Mouse (Mus musculus) monocyte, adult 5-6 weeks (primary cell): Measurements from ENCODE around the gene Apoh. TPM values are rescaled to one million over a fixed set of nuclear protein-coding genes. Genes with fewer than 3 reads are reported as not detected.

ENCODE experiments used
- ATAC-seq: fragments of 153-309, 156-312 bp; replicated peaks from 2 replicates; pipeline ENCODE4 v1.8.0; 2017; ENCODE audit warnings: mild to moderate bottlenecking; ENCODE audit not compliant: low TSS enrichment, insufficient number of reproducible peaks, severe bottlenecking, poor library complexity, low FRiP score
- total RNA-seq: library from RNA; stranded (forward); fragments of 200-1000, 200-491, 200-594 nt; gene quantifications from 3 replicates; pipeline ENCODE4 v1.2.3, GENCODE M21; 2017

Gene Apoh
- not detected in 3 replicates for total RNA-seq

DNA sequence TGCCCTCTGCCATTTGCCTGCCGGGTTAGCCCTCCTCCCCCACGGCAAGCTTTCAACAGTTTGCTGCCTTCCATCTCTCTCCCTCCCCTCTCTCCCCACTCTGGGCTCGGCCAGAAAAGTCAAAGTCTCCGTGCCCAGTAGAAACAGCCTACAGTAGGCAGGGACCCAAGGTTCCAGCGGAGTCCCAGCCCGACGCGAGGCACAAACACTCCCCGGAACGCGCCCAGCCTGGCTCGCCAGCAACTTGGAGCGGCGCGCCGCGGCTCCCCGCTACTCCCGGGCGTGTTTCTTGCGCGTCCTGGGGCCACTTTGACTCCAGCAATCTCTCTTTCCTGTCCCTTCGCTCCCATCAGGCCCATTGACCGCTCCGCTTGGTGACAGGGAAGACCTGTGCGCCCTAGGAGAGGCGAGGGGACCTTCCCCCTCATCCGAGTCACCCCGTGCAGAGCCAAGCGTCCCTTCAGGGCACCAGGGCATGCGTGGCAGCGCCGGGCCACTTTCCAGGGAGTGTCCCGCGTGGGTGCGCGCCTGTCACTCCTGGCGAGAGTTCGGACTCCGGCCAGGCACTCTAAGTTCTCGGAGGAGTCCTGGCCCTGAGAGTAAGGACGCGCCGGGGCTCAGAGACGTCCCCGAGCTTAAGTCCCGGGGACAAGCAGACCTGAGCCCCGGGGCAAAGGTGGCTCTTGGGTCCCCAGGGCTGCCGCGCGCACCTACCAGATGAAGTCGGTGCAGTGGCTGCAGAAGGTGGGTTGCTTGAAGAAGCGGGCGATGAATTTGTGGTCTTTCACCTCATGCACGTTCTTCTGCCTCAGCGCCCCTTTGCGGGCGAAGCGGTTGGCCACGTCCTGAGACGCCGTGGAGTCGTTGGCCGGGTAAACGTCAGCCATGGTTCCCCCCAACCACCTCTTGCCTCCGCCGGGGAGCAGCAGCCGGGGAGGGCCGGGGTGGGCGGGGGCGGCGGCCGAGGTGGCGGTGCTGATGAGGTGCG is at the start of gene Apoh:
Gene Apoh (plus strand): TSS at position 574 of the 988 bp plus-strand sequence.
- no peak for ATAC-seq

DNA sequence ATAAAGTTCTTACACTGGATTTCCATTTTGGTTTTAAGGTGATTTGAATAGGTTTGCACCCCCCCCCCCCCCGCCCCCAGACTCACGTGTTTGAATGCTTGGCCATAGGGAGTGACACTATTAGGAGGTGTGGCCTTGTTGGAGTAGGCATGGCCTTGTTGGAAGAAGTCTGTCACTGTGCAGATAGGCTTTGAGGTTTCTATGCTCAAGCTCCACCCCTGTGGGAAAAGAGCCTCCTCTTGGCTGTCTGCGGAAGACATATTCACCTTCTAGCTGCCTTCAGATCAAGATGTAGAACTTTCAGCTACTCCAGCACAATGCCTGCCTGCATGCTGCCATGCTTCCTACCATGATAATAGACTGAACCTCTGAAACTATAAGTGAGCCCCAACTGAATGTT is 49.3 kb upstream of the Apoh start:
- no peak for ATAC-seq

DNA sequence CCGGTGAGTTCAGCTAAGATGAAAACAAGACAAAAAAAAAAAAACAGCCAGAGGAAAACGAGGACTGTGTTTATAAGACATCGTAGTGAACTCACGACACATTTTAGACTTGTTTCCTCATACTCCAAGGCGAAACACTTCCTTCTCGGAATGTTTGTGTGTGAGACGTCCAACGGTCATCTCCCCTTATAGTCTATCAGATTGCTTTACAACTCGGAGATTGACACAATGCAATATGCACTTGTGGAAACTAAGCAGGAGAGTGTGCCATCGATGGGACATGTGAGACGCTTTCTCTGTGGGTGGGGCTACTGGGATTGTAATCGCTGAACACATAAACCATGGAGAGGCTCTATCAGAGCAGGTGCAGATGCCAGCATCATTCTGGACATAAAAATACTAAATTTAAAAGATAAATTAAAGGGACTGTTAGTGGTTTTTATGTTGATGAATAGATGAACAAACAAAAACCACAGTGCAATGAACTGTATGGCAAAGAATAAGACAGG is 48.8 kb upstream of the Apoh start:
- no peak for ATAC-seq

DNA sequence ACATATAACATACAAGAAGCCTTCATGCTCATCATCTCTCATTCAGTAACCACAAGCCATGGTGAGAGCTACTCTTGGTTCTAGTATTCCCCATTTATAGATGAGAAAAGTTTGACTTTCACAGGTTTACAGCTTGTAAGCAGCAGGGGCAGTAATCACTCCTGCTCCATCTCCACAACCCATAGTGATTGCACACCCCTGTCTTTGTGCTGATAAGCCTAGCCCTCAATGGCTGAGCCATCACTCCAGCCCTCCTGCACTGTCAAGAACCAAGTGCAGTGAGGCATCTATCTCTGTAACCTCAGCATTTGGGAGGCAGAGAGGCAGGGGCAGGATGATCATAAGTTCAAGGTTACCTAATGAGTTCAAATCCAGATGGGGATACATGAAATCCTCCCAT is 47.8 kb upstream of the Apoh start:
- no peak for ATAC-seq

DNA sequence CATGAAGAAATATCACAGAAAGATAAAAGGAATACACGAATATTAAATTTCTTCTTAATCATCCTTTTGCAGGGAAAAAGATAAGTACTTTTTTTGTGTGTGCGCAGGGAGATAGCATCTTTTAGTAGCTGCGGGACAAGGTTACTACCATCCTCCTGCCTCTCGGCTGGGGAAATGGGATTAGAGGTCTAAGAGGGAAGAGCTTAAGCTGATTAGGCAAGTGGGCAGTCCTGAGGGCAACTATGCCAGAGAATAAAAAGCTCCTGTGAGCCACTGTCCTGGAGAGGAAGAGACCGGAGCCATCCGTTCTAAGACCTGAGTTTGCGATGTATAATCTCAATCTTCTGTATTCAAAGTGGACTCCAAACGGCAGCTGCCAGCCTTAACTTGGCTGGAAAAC is 45.2 kb upstream of the Apoh start:
- ATAC-seq: no peak

DNA sequence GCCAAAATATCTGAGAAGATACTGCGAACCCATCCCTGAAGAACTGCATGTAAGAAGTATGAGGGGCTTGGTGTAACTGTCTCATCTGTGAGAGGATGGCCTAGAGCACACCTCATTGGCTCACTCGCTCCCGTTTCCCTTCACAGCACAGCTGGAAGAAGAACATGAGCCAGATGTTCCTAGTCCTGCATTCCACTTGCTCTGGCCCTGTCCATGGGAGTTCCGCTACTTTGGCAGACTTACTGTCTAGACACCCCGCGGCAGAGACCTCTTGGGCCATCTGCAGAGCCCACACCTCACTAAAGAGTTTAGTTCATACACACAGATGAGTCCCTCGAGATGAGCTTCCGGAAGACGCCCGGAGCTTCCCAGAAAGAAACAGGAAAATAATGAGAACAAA is 43.2 kb upstream of the Apoh start:
- ATAC-seq: no peak

DNA sequence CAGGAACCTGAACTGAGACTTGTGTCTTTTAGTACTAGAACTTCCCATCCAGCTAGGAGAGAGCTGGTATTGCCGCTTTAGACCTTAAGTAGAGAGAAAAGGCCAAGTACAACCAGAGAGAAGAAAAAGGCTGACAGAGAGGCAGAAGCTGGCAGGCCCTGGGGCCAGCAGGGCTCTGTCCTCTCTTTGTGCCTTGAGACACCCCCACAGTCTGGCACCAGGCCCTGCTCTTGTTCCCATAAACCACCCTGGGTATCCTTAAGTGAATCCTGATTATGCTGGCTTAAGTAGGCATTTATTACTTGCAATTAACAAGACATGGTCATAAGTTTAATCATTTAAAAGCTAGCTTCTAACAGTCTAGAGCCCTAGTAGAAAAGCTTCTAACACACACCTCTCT is 42.7 kb upstream of the Apoh start:
- no peak for ATAC-seq

DNA sequence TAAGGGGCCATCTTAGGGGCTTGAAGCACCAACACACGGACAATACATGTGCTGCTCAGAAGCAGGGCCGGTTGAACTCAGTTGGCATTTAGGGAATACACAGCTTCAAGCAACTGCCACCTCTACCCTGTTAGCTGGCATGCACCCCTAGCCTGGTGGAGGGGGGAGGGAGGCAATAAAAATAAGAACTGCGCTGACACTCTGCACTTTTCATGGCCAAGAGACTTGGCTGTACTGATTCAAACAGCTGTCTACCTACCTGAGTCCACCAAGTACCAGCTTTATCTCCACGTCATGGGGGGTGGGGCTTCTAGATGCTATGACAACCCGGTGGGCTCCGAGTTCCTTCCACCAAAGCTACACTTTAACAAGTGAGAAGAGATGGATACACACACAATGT is 42.1 kb upstream of the Apoh start:
- ATAC-seq: no peak

DNA sequence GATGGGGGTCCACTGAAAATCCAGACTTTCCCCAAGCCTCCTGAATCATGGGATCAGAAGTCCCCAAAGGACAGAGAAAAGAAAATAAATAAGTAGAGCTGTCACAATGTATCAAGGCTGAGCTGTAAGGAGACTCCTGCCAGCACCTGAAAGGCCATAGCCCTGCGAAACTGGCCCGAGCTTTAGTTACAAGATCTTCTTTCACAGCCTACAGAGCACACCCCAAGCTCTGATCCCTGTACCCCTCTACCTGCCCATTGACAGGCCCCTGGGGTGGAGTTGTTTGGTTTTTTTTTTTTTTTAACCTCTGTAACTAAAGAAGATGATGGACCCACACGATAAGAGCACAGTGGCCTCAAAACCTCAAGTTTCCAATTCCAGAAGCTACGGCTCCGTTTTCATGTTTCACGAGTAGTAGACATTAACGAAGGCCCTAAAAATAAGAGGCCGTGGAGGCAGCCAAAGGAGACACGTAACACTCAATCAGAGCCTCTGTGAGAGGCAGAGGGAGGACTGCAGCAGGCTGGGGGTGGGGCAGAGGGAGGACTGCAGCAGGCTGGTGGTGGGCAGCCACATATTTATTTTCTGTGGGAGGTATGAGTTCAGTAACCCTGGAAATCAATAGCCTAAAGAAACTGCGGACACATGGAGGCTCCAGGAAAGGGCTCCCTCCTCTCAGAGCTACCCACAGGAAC is 41.2 kb upstream of the Apoh start:
- no peak for ATAC-seq

DNA sequence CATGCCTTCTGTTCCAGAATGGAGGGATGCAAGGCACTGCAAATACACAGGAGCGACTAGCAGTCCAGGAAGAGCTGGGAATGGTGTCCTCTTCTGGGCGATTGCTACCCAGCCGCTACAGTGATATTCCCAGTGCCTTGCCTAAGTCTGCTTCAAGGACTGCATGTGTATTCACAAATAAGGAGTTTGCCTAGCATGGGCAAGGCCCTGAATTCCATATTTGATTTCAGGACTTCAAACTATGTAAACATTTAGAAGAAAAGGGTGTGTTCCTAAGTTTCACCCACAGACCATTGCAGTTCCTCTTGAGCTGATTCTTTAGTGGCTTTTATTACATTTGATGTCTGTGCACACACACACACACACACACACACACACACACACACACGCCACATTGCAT is 39.4 kb upstream of the Apoh start:
- no peak for ATAC-seq

DNA sequence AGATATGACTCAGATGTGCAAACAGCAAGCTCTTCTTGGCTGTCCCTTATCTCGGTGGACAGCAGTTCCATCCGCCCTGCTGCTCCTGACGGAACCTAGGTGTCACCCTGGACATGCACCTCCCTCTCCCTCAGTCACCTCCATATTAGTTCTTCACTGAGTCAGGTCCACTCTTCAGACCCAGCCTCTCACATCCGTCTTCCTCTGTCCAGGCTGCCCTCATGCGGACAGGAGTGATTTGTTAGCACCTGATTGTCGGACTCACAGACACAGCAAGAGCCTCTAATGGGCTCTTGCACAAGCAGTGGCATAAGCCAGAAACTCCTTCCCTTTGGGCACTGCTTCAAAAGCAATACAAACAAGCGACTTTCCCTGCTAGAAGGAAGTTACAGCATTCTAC is 35.9 kb upstream of the Apoh start:
- no peak for ATAC-seq

DNA sequence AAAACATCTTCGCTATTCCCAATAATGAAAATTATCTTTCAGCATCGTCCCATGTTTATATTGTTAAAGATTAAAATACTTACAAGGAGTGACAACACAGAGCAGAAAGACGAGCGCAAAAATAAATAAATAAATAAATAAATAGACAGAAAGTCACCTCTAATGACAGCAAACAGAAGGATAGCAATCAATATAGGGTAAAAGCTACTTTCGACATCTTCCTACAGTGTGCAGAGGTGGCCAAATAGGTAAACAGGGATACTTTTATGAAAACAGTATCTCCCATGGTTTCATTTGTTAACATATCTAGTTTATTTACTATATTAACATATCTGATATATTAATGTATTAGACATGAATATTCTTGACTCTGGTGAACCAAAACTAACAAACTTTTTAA is 34.9 kb upstream of the Apoh start:
- ATAC-seq: no peak

DNA sequence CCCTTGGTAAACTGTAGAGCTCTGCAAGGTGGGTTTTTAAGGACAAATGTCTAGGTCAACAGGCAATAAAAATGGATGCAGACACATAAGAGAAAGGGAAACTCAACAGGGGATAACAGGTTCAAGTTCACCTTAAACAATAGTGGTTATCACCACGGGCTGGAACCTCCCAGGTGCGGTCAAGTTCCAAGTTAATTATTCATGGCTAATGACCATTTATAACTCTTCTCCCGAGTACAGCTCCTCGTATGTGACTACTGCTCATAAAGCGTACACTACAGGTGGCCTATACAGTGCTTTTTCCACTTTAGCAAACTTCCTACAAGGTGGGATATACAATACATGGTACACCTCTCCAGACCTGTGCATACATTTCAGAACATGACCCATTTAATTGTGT is 33.4 kb upstream of the Apoh start:
- no peak for ATAC-seq

DNA sequence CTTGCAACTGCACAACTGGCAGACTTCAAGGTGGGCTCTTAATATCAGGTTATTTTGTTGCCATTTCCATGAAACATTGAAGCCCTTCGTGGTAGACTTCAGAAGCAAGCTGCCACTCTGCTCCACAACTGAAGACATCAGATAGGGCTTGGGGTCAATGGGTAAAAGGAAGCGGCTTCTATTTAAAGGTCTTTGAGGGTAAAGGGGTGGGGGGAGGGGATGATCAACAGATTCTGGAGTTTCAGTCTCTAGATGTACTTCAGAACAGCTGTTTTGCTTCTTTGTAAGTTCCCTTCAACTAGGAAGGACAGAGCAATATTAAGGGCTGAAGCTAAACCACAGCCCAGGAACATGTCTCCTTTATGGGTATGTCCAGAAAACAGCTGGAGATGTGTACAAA is 31.2 kb upstream of the Apoh start:
- no peak for ATAC-seq

DNA sequence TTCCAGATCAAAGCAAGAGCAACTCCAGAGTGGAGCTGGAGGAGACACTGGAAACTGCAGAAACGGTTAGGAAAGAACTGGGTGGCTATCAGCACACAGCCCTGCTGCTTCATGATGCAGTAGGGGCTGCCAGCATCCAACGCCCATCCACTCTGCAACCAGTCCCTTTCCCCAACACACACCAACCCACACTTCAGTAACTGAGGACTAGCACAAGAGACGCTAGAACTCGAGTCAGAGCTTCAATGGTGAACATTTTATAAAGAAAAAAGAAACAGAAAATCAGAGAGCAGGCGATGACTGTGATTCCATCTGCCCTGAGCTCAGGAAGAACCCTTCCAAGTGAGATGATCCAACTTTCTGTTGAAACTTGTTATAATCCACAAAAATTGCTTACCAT is 30.6 kb upstream of the Apoh start:
- no peak for ATAC-seq

DNA sequence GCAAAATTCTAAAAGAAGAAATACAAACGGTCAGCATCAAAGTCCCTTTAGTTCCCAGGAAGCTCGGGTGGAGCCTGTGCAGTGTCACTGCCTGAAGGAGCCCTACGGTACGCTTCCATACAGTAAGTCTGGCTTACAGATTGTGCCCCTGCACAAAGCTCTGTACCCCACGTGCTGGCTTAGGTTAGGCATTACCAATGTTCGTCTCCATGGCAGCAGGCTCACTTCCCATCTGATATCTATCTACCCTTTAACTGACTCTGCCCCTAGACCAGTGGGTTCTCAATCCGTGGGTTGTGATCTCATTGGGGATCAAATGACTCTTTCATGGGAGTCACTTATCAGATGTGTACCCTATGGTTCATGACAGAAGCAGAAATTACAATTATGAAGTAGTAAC is 27.4 kb upstream of the Apoh start:
- no peak for ATAC-seq

DNA sequence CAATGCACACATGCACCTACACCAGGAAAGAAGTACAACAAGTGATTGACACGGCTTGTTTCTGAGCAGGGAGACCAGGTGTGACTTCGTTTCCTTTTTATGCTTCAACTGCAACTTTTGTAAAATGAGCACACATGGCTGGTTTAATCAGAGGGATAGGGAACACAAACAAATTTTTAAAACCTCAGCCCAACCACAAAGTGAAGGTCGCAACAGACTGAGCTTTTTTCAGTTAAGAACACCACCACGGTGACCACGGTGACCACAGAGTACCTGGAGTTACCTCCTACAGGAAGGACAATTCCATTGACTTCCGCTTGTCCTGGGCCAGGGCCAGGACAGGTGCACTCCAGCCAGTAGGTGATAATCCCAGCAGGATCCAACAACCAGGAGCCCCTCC is 25.3 kb upstream of the Apoh start:
- no peak for ATAC-seq

DNA sequence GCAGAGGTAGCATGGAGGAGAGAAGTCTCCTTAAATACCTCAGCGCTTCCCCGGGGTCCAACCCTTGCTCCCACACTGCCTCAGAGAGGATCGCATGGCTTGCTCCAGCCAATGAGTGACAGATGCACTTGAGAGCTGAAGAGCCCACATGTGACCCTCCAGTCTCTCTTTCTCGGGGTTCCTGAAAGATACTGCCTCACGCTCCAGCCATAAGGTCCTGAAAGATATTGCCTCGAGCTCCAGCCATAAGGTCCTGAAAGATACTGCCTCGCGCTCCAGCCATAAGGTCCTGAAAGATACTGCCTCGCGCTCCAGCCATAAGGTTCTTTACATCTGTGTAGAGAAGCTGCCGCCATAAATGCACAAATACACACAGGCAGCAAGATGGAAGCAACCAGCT is 24.0 kb upstream of the Apoh start:
- ATAC-seq: no peak

DNA sequence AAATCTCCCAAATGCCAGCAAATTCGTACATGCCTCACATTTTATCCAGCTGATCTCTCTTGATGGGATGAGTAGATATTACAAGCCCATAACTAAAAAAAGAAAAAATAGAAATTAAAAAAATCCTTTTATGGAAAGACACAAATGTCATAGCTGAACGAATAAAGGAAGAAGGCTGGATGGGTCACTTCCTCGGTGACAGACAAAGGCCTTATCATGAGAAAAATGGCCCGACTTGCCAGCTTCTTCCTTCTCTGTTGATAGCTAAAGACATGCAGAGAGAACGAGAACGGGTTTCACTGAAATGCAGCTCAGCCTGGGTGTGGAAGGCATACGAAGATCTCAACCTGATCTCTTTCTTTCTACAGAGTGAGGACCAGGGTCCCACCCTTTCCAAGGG is 22.6 kb upstream of the Apoh start:
- ATAC-seq: no peak

DNA sequence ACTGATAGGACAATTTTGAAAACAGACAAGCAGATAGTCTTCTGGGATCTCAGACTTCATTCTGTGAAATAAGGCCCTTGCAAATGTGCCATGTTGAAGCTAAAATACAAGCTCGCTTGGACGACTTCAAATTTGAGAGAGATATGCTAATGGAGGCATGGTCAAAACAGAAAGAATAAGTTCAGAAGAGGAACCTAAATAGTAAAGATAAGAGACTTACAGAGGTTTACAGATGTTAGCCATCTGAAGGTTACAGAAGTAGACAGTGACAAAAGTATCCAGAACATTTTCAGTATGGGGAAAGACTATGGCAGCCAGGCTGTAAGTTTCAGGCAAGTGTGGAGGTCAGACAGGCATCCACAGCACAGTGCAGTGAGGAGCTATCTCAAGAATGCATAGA is 21.0 kb upstream of the Apoh start:
- no peak for ATAC-seq
